Mouse (Mus musculus) stomach, embryonic 15.5 days (tissue): ENCODE data around the gene Bhlhb9. TPM values are rescaled to one million over a fixed set of nuclear protein-coding genes. Genes with fewer than 3 reads are reported as not detected.

Experiments
- ATAC-seq: fragments of 200-750 bp; cut with Nextera tagmentation; 2 replicates; pipeline ENCODE4 v1.8.0; 2017; ENCODE audit warnings: low read depth, moderate number of reproducible peaks, moderate TSS enrichment; ENCODE audit not compliant: insufficient read depth, low FRiP score
- H3K27ac ChIP-seq: fragments of 300-500 bp; sonication (generic); 2 replicates; pipeline ENCODE4 v1.5.1; 2015; ENCODE audit warnings: mild to moderate bottlenecking, inconsistent platforms
- H3K27me3 ChIP-seq: fragments of 300-500 bp; sonication (generic); replicated peaks from 2 replicates; pipeline ENCODE4 v1.6.1; 2015; ENCODE audit warnings: inconsistent platforms
- H3K36me3 ChIP-seq: fragments of 300-500 bp; sonication (generic); 2 replicates; pipeline ENCODE4 v1.6.1; 2015; ENCODE audit warnings: inconsistent platforms
- H3K4me1 ChIP-seq: fragments of 300-500 bp; sonication (generic); 2 replicates; pipeline ENCODE4 v1.6.1; 2015; ENCODE audit warnings: inconsistent platforms
- H3K4me2 ChIP-seq: fragments of 300-500 bp; sonication (generic); 2 replicates; pipeline ENCODE4 v1.6.1; 2015; ENCODE audit warnings: mild to moderate bottlenecking, inconsistent platforms
- H3K4me3 ChIP-seq: fragments of 300-500 bp; sonication (generic); replicated peaks from 2 replicates; pipeline ENCODE4 v1.5.1; 2015; ENCODE audit warnings: inconsistent platforms
- H3K9ac ChIP-seq: fragments of 300-500 bp; sonication (generic); 2 replicates; pipeline ENCODE4 v1.6.1; 2015; ENCODE audit warnings: inconsistent platforms
- H3K9me3 ChIP-seq: fragments of 300-500 bp; sonication (generic); 2 replicates; pipeline ENCODE4 v1.6.1; 2016; ENCODE audit warnings: inconsistent platforms
- WGBS: fragments of 180-500 bp; shearing (Covaris S2); methylation state at CpG from one replicate; pipeline ENCODE4 v1.1.7; 2015; 5-methylcytosine and 5-hydroxymethylcytosine counted together
- microRNA counts: library from miRNA; unstranded; fragments of <30 nt; microRNA quantifications from one replicate; lab custom pipeline; 2016
- microRNA-seq: library from miRNA; unstranded; fragments of <30 nt; microRNA quantifications from one replicate; pipeline ENCODE4, GENCODE M21; 2016
- polyA plus RNA-seq: library from polyadenylated mRNA; unstranded; fragments of >200 nt; fragmentation: Nextera tagmentation; extraction: Ambion mirVana; gene quantifications from 2 replicates; pipeline ENCODE4 v1.2.1, GENCODE M21; 2015

Bhlhb9 gene
- polyA plus RNA-seq, 1 experiment from 2014 or later = 41.6 TPM

DNA sequence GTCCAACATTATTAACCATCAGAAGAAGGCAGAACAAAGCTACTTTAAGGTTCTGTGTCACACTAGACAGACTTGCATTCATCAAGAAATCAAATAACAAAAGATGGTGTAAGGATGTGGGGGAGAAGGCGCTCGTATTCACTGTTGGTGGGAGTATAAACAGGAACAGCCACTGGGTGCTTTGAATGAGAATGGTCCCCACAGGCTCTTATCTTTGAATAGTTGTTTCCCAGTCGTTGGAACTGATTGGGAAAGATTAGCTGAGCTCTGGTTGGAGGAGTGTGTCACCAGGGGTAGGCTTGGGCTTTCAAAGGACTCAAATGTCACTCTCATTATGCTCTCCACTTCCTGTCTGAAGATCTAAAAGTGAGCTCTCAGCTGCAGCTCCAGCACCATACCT lies 128.5 kb downstream of the Bhlhb9 start:
- no peaks in the 10 kb centered on the region for H3K27me3 ChIP-seq
- no peak overlapping the region for H3K9ac ChIP-seq
- no peak overlapping the region for H3K4me2 ChIP-seq
- H3K4me3 ChIP-seq = no peak overlapping the region
- no peaks in the 10 kb centered on the region for H3K9me3 ChIP-seq
- no peak for ATAC-seq
- H3K27ac ChIP-seq = no peak overlapping the region
- 45% methylated on average over 3 of the region's 3 CpGs for WGBS
- H3K4me1 ChIP-seq = no peaks in the 10 kb centered on the region
- no peaks in the 10 kb centered on the region for H3K36me3 ChIP-seq

DNA sequence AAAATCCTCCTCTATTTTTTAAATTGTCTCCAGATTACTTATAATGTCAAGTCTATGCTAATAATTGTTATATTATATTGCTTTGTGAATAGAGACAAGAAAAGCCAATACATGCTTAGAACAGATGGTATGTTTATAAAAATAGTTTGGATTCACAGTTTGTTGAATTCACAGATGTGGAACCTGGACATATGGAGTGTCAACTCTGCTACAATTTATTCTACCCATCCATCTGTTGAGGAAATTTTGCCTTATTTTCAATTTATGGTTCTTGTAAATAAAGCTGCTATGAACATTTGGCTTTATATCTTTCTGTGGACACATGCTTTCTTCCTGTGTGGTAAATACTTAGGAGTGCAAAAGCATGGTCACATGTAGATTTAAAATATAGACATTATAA lies 131.2 kb downstream of the Bhlhb9 start:
- Histone ChIP-seq H3K27ac (no peak overlapping the region), H3K9ac (no peak overlapping the region), H3K4me1 (no peaks in the 10 kb centered on the region), H3K4me2 (no peak overlapping the region), H3K27me3 (no peaks in the 10 kb centered on the region), H3K4me3 (no peak overlapping the region), H3K9me3 (no peaks in the 10 kb centered on the region), H3K36me3 (no peaks in the 10 kb centered on the region)
- ATAC-seq = no peak

DNA sequence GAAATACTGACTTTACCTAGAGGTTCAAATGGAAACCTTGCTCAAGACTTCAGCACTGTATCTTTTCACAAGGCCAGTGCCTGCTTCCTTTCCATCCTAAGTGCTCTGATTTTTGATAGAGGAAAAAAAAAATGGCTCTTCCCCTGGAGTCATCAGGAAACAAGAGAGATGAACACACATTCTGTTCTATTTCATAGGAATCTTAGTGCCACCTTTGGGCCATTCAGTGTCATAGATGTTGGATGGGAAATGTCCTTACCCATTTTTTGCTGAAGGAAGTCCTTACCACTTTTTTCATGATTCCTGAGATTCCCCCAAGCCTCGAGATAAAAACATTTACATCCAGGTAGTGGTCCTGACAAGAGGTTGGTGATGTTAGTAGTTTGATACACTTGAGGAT lies 139.1 kb downstream of the Bhlhb9 start:
- Histone ChIP-seq H3K4me2 (no peak overlapping the region), H3K27me3 (no peaks in the 10 kb centered on the region), H3K4me1 (no peaks in the 10 kb centered on the region), H3K9me3 (no peaks in the 10 kb centered on the region), H3K27ac (no peak overlapping the region), H3K9ac (no peak overlapping the region), H3K4me3 (no peak overlapping the region), H3K36me3 (no peaks in the 10 kb centered on the region)
- WGBS = 45% methylated on average over 1 of the region's 1 CpGs
- ATAC-seq = no peak

MicroRNAs within 50 kb of the gene (microRNA counts, 519-probe panel; counts per million panel counts)
- microRNA mmu-miR-1970 (lab: Ali Mortazavi, UCI) = not detected

Small RNAs within 50 kb of the gene (microRNA-seq; reads per million reads assigned to microRNA genes)
- not detected for gene Mir1970

Other genes with a start within 250 kb of the Bhlhb9 start
- 0.19 TPM in 1 of 2 replicates, not detected in the other for gene Nxf7, start 198.8 kb upstream of the Bhlhb9 start, polyA plus RNA-seq
- not detected in 2 replicates for gene Prame, start 169.9 kb upstream of the Bhlhb9 start, polyA plus RNA-seq
- not detected in 2 replicates for gene Tcp11x2, start 103.8 kb upstream of the Bhlhb9 start, polyA plus RNA-seq
- gene Tmsb15a, start 72.3 kb upstream of the Bhlhb9 start, polyA plus RNA-seq = not detected in 2 replicates
- gene Armcx5, start 54.9 kb upstream of the Bhlhb9 start, polyA plus RNA-seq = 8.0 and 9.4 TPM in 2 replicates
- gene Gprasp1, start 54.9 kb upstream of the Bhlhb9 start, polyA plus RNA-seq = 32.8 and 36.1 TPM in 2 replicates
- gene Gprasp2, start 41.4 kb downstream of the Bhlhb9 start, polyA plus RNA-seq = 22.4 and 24.8 TPM in 2 replicates
- 68.2 and 73.6 TPM in 2 replicates for gene Arxes2, start 196.2 kb downstream of the Bhlhb9 start, polyA plus RNA-seq
- 29.9 and 32.1 TPM in 2 replicates for gene Arxes1, start 235.8 kb downstream of the Bhlhb9 start, polyA plus RNA-seq